In the genomic region with DNA sequence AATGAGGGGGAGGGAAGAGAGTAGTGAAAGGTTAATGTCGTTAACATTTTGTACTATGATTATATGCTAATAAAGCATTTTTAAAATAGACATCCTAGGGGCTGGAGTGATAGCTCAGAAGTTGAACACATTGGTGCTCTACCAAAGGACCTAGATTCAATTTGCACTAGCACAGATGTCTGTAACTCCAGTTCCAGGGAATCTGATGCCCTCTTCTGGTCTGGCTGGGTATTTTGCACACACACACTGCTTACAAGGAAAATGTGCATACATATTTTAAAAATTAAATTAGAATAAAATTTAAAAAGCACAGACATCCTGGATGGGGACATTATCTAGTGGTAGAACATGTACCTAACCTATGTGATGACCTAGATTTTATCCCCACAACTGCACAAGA, we compare ENCODE assay signal across 9 mouse cellular contexts.
DNase-seq lines count a peak whose midpoint lies in the region; ATAC-seq and TF ChIP-seq lines count a peak whose summit lies in the region.
"Had no signal": no experiment of that assay in that cellular context is flagged by ENCODE, and none has a peak within 500 bp of the region (broad histone marks: within the 10 kb centered on the region; RNA-seq: fewer than 3 reads in every experiment).

No protein-coding gene starts in this region.

- WGBS in limb, embryonic 11.5 days, result 19% methylated on average over 1 of the region's 1 CpGs
- 36% methylated on average over 1 of the region's 1 CpGs for WGBS in limb, embryonic 10.5 days
- 57% methylated on average over 1 of the region's 1 CpGs for WGBS in lung, embryonic 14.5 days
- 41% methylated on average over 1 of the region's 1 CpGs for WGBS in midbrain, embryonic 10.5 days

- no peaks in the 10 kb centered on the region for H3K4me1 ChIP-seq in limb, embryonic 11.5 days (ENCODE audit: control insufficient read depth, insufficient read depth, low read length)
- no peaks in the 10 kb centered on the region for H3K4me1 ChIP-seq in limb, embryonic 10.5 days
- no peaks in the 10 kb centered on the region for H3K4me1 ChIP-seq in lung, embryonic 14.5 days (ENCODE audit: insufficient read depth)
- no peaks in the 10 kb centered on the region for H3K4me1 ChIP-seq in midbrain, embryonic 10.5 days

- H3K9me3 ChIP-seq in limb, embryonic 11.5 days (ENCODE audit: control insufficient read depth, low read length), result no peaks in the 10 kb centered on the region
- no peaks in the 10 kb centered on the region for H3K9me3 ChIP-seq in limb, embryonic 10.5 days (replicated peaks)
- H3K9me3 ChIP-seq in lung, embryonic 14.5 days (ENCODE audit: low read depth, low read length), result no peaks in the 10 kb centered on the region
- H3K9me3 ChIP-seq in midbrain, embryonic 10.5 days (replicated peaks), result no peaks in the 10 kb centered on the region

- 0 out of 2 replicates have a peak, but pooled peaks cover 2% of the 10 kb centered on the region for H3K27me3 ChIP-seq in limb, embryonic 11.5 days (ENCODE audit: control insufficient read depth, insufficient read depth, low read length)
- peaks cover 50% of the 10 kb centered on the region for H3K27me3 ChIP-seq in limb, embryonic 10.5 days (ENCODE audit: low read depth, poor library complexity, severe bottlenecking)
- H3K27me3 ChIP-seq in lung, embryonic 14.5 days (ENCODE audit: insufficient read depth, low read length), result no peaks in the 10 kb centered on the region
- peaks cover 54% of the 10 kb centered on the region for H3K27me3 ChIP-seq in midbrain, embryonic 10.5 days (ENCODE audit: low read depth, poor library complexity, severe bottlenecking)

- H3K4me2 ChIP-seq in limb, embryonic 11.5 days (ENCODE audit: low read depth, severe bottlenecking), result no peak overlapping the region
- no peak overlapping the region for H3K4me2 ChIP-seq in lung, embryonic 14.5 days

- peak; percentile 61 for TF ChIP-seq CTCF in lung, embryonic 14.5 days (IDR thresholded peaks at IDR 0.05; ENCODE audit: low read depth)

- 0 out of 2 replicates have a peak, but pooled peaks have one; percentile 52 for ATAC-seq in frontal cortex, adult (ENCODE audit: low TSS enrichment)
- no peak for ATAC-seq in limb, embryonic 11.5 days (ENCODE audit: insufficient number of reproducible peaks, low FRiP score, low TSS enrichment, low read depth)
- ATAC-seq in lung, embryonic 14.5 days (ENCODE audit: insufficient read depth), result no peak

- no peak overlapping the region for H3K27ac ChIP-seq in limb, embryonic 11.5 days (replicated peaks; ENCODE audit: low read depth, low read length)
- H3K27ac ChIP-seq in limb, embryonic 10.5 days, result no peak overlapping the region
- no peak overlapping the region for H3K27ac ChIP-seq in lung, embryonic 14.5 days (ENCODE audit: low read depth)
- no peak overlapping the region for H3K27ac ChIP-seq in midbrain, embryonic 10.5 days (replicated peaks)

- no peak overlapping the region for H3K9ac ChIP-seq in limb, embryonic 11.5 days (ENCODE audit: low read length)
- H3K9ac ChIP-seq in lung, embryonic 14.5 days, result no peak overlapping the region

- no peaks in the 10 kb centered on the region for H3K36me3 ChIP-seq in limb, embryonic 11.5 days (ENCODE audit: control insufficient read depth, insufficient read depth, low read length)
- H3K36me3 ChIP-seq in limb, embryonic 10.5 days, result no peaks in the 10 kb centered on the region
- no peaks in the 10 kb centered on the region for H3K36me3 ChIP-seq in lung, embryonic 14.5 days (ENCODE audit: insufficient read depth)
- no peaks in the 10 kb centered on the region for H3K36me3 ChIP-seq in midbrain, embryonic 10.5 days

- DNase-seq in frontal cortex, postnatal 14 days (ENCODE audit: low spot score in 2 of 2), result no peak
- peak; percentile 26 for DNase-seq in limb, embryonic 11.5 days (ENCODE audit: low spot score)
- no peak for DNase-seq in limb, embryonic 10.5 days (ENCODE audit: low spot score)
- peak; percentile 49 for DNase-seq in adrenal gland, adult 2 months
- peak; percentile 63 for DNase-seq in lung, embryonic 14.5 days
- DNase-seq in ovary, adult 18-20 months (ENCODE audit: low spot score), result no peak
- no peak for DNase-seq in midbrain, embryonic 10.5 days (ENCODE audit: low spot score)

- H3K4me3 ChIP-seq in limb, embryonic 11.5 days (ENCODE audit: low read depth, low read length), result no peak overlapping the region
- H3K4me3 ChIP-seq in limb, embryonic 10.5 days, result no peak overlapping the region
- H3K4me3 ChIP-seq in lung, embryonic 14.5 days (ENCODE audit: low read depth, low read length), result no peak overlapping the region
- H3K4me3 ChIP-seq in midbrain, embryonic 10.5 days, result no peak overlapping the region
- H3K4me3 ChIP-seq: erythroblast, embryonic 14.5 days had no signal

Comparison
In these comparisons a context has a peak if more than half of its experiments do, and no peak if none do; other contexts are left out.
1. DNase-seq: peak in limb, embryonic 11.5 days (single experiment), adrenal gland, adult 2 months (single experiment) and lung, embryonic 14.5 days (single experiment); none in frontal cortex, postnatal 14 days (0 of 2), limb, embryonic 10.5 days (single experiment), ovary, adult 18-20 months (single experiment) and midbrain, embryonic 10.5 days (single experiment).